Mouse (Mus musculus): ENCODE measurements at regions not wholly inside any gene's neighbourhood (a gene's known extent, or its start where the extent isn't known, plus 50 kb on each side); places are given as distances from the start of the nearest gene placed in this dataset.

- intact Hi-C loops (cut with DNase I): no loop called here
- no peak for DNase-seq (ENCODE audit: low spot score in 2 of 2)
These were observed 231.1 kb downstream of the Nr2f2 start for GRCm38 (mm10) chr7:70135416-70135815.

DNA sequence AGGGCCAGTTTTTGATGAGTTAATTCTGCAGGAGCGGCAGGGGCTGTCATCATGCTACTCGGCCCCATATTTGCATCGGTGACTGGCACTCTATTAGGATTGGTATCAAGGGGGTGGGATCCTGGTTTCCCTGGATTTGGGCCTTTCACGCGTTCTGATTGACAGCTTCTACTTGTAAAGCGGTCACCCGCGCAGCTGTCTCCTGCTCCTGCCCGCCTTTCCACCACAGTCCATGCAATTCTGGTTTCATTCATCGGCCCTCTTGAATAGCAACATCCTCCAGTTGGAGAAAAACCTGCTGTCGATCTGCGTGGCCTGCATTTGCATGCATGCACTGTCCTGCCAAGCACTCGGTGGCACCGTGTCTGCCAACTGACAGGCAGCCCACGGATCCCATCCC lies 236.6 kb downstream of the Nr2f2 start:
- peak in 1 of 2 experiments; percentile 5 for DNase-seq (ENCODE audit: low spot score in 2 of 2)
- intact Hi-C loops (cut with DNase I): no loop called here

- no peak for DNase-seq (ENCODE audit: low spot score in 2 of 2)
- intact Hi-C loops (cut with DNase I): no loop called here
These were observed 243.7 kb downstream of the Nr2f2 start for GRCm38 (mm10) chr7:70122818-70123217.

DNA sequence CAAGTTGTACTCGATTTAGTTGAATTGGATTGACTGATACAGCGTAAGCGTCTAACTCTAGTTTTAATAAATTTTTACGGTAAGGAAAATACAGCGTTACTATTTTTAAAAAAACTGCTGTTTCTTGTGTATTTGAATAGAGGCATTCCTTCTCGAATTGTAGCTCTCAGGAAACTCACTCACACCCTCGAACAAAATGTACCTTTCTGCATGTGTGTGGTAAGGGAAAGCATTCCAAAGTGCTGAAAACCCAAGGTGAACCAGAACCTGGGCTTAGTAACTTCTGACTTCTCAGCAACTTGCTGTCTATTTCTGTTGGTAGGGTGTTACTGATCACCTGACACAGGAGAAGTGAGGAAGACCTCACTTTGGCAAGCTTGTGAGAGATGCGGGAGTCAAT lies 247.0 kb downstream of the Nr2f2 start:
- intact Hi-C loops (cut with DNase I): no loop called here
- no peak for DNase-seq (ENCODE audit: low spot score in 2 of 2)

GRCm38 (mm10) chr7:70118971-70119370 lies 247.6 kb downstream of the Nr2f2 start:
- no peak for DNase-seq (ENCODE audit: low spot score in 2 of 2)
- intact Hi-C loops (cut with DNase I): no loop called here

- no peak for DNase-seq (ENCODE audit: low spot score in 2 of 2)
- intact Hi-C loops (cut with DNase I): no loop called here
These were observed 248.3 kb downstream of the Nr2f2 start for GRCm38 (mm10) chr7:70117930-70118922.

- DNase-seq (ENCODE audit: low spot score in 2 of 2): no peak
- intact Hi-C loops (cut with DNase I): no loop called here
These were observed 257.5 kb downstream of the Nr2f2 start for GRCm38 (mm10) chr7:70109013-70109412.

GRCm38 (mm10) chr7:70105024-70105423 lies 261.5 kb downstream of the Nr2f2 start:
- no peak for DNase-seq (ENCODE audit: low spot score in 2 of 2)
- intact Hi-C loops (cut with DNase I): no loop called here

GRCm38 (mm10) chr7:70104486-70104885 lies 262.0 kb downstream of the Nr2f2 start:
- no peak for DNase-seq (ENCODE audit: low spot score in 2 of 2)

DNA sequence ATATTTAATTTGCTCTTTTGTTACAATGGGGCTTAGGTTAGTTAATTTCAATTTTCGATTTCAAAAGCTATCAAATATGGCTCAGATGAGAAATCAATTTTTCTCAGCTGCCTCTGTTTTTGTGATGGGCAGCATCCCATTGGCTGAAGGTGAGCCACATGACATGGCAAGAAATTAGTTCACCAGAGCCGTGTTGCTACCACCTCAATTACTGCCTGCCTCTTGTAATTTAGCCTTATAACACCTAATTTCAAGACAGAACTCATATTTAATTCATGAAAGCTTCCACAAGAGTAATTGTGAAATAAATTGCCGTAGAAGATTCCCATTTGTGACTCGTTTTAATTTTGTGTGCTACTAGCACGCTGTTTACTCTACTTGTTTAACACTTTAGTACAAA lies 262.9 kb downstream of the Nr2f2 start:
- no peak for DNase-seq (ENCODE audit: low spot score in 2 of 2)
- intact Hi-C loops (cut with DNase I): no loop called here

More at GRCm38 (mm10) chr7:70104486-70104885, 262.0 kb downstream of the Nr2f2 start:
- intact Hi-C loops (cut with DNase I): no loop called here

DNA sequence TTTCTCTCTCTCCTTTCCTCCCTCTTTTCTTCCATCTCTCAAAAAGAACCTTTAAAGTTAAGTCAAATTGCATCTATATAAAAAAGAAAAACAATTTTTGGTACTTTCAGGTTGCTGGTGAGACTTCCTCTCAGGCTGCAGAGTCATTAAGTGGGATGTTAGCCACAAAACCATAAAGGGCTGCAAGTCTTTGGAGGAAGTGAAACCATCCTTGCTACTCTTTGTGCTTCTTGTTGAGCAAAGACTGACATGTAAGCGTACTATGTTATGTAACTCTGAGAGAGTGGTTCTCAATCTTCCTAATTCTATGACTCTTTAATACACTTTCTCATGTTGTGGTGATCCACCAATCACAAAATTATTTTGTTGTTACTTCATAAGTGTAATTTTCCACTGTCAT lies 267.5 kb downstream of the Nr2f2 start:
- intact Hi-C loops (cut with DNase I): no loop called here

DNA sequence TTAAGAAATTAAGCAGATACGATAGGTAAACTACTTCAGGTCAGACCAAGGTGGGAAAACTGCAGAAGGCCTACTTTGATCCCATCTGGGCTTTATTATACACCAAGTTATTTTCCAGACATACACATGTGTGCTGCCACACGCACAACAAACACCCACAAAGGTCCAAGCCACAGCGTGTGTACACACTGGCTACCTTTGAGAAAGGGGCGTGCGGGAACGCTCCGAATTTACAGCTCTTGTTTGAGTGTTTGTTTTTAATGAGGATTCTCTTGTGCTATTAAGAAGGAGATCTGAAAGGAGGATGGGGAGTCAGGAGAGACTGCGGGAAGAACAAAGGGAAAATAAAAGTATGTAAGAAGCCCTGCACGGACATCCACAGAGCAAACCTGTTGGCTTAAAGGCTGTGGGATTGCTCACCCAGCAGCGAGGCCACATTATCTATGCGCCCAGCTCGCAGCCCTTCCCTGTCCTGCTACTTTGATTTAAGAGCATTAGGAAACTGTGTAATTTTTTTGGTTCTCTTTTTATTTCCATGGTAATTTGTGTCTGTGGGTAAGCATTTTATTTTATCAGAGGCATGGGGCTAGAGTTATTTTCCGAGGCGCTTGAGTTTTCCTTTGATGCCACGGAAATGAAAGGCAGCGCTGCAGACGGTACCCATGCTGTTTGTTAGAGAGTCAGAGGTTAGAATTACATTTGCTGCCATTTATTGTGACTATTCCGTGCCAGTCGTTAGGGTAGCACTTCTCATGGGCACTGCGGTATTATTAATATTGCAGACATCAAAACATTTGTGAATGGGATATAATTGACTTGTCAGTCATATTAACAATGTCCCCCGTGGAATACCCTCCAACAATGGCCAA lies 272.4 kb downstream of the Nr2f2 start:
- DNase-seq (ENCODE audit: low spot score in 2 of 2): no peak
- intact Hi-C loops (cut with DNase I): no loop called here

More for the DNA sequence above, 267.5 kb downstream of the Nr2f2 start:
- DNase-seq (ENCODE audit: low spot score in 2 of 2): no peak

DNA sequence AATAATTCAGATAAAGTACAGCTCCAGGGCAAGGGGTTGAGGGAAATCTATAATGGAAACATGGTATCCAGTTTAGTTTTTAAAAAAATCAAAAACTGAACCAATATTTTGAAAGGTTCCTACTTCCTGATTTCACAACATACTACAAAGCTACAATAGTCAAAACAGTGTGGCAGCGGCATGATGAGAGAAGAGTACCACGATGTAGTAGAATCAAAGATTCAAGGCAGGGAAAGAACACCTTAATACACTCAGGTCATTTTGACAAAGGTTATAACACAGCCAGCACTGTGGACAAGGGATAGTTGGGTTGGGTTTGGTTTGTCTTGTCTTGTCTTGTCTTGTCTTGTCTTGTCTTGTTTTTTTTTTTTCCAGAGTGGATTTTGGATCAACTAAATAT lies 274.4 kb downstream of the Nr2f2 start:
- intact Hi-C loops (cut with DNase I): no loop called here
- no peak for DNase-seq (ENCODE audit: low spot score in 2 of 2)

DNA sequence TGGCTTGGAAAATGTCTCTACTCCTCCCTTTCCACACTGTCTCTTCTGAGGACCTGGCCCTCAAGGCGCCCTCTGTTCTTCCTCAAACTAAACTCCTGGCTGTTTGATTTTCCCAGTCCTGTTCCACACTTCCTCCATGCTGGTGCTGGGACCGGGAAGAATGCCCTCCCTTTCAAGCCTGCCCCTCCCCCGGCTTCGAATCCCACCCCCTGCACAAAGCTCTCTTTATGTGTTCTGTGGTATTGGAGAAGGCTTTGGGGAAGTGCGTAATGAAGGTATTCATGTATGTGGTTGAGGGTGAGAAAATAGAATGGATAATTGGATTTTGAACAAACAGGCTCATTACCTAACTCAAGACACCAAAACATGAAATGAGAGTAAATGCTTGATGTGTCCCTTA lies 277.4 kb downstream of the Nr2f2 start:
- intact Hi-C loops (cut with DNase I): no loop called here
- DNase-seq (ENCODE audit: low spot score in 2 of 2): no peak

DNA sequence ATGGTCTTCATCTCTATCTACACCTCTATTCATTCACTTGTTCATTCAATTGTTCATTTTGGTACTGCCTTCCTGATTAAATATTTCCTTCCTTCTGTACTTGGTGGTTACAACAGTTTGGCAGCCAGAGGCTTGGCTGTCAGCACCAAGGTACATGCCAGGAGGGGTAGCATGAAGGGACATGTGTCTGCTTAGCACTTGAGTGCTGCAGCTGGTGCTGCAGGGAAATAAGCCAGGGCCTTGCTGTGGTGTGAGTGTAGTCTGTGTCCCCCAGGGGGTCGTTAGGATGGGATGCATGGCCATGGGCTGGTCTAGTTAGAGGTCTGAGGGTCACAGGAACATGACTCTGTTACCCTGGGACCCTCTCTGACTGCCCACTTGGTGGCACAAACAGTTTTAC lies 296.9 kb downstream of the Nr2f2 start:
- DNase-seq (ENCODE audit: low spot score in 2 of 2): no peak
- intact Hi-C loops (cut with DNase I): no loop called here

GRCm38 (mm10) chr7:70067828-70068719 lies 298.5 kb downstream of the Nr2f2 start:
- no peak for DNase-seq (ENCODE audit: low spot score in 2 of 2)
- intact Hi-C loops (cut with DNase I): no loop called here

DNA sequence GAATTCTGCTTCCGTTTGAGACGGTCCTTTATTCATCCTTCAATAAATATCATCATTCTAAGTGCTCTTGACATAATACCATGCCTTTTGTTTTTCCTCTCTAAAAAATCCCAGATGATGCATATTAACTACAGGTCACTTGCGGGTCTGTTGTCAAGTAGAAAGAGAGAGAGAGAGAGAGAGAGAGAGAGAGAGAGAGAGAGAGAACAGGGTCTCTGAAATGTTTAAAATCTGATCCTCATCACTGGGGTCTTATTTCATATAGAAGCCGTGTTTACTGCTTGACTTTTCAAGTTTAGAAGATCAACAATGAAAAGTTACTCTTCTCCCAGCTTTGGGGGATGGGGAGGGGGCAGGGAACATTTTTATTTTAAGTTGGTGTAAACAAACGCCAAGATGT lies 299.5 kb downstream of the Nr2f2 start:
- intact Hi-C loops (cut with DNase I): no loop called here

DNA sequence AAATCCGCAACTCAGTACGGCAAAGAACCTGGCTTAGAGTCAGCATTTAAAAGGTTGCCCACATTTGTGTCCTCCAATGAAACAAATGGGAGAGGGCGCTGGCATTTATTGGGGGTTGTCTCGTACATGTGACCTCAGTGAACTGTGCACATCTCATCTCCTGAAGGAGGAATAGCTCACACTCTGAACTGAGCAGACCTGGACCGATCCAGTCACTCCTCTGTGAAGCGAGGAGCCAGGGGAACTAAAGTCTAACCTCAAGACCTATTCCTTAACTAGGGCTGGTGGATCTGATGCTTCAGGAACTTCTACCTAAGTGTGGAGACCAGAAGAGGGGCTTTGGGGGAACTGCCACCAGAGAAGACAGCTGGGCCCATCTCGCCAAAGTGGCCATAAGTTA lies 300.1 kb downstream of the Nr2f2 start:
- DNase-seq (ENCODE audit: low spot score in 2 of 2): no peak
- intact Hi-C loops (cut with DNase I): no loop called here

More for the DNA sequence above, 299.5 kb downstream of the Nr2f2 start:
- no peak for DNase-seq (ENCODE audit: low spot score in 2 of 2)

GRCm38 (mm10) chr7:70065471-70066130 lies 300.9 kb downstream of the Nr2f2 start:
- no peak for DNase-seq (ENCODE audit: low spot score in 2 of 2)
- intact Hi-C loops (cut with DNase I): no loop called here
